Mouse (Mus musculus): ENCODE measurements at regions not wholly inside any gene's neighbourhood (a gene's known extent, or its start where the extent isn't known, plus 50 kb on each side); places are given as distances from the start of the nearest gene placed in this dataset.
A peak's percentile ranks its signal among the peaks of the same experiment; 100 is the strongest.

GRCm38 (mm10) chr8:109248356-109248755, 245.5 kb upstream of the Pmfbp1 start:
- Histone ChIP-seq H3K4me2 (ENCODE audit: low read depth, low read length) (peak overlapping the region; percentile 59), H3K9me3 (ENCODE audit: control insufficient read depth, low read length) (no peaks in the 10 kb centered on the region), H3K27me3 (ENCODE audit: control insufficient read depth, insufficient read depth, low read length) (no peaks in the 10 kb centered on the region), H3K4me1 (ENCODE audit: control insufficient read depth, insufficient read depth, low read length) (peaks cover 14% of the 10 kb centered on the region; the same call in 1 of the 2 replicates), H3K27ac (ENCODE audit: low read depth, low read length) (peak overlapping the region; percentile 93), H3K4me3 (ENCODE audit: low read depth, low read length) (peak overlapping the region; percentile 30), H3K36me3 (ENCODE audit: control insufficient read depth, insufficient read depth, low read length) (no peaks in the 10 kb centered on the region), H3K9ac (replicated peaks; ENCODE audit: low read depth, low read length) (peak overlapping the region; percentile 76)
- 26% methylated on average over 6 of the region's 6 CpGs for WGBS
- no peak for ATAC-seq (ENCODE audit: low read depth)

- no peaks in the 10 kb centered on the region for H3K27me3 ChIP-seq (ENCODE audit: control insufficient read depth, insufficient read depth, low read length)
- H3K9ac ChIP-seq (replicated peaks; ENCODE audit: low read depth, low read length): peak overlapping the region; percentile 76
- H3K9me3 ChIP-seq (ENCODE audit: control insufficient read depth, low read length): no peaks in the 10 kb centered on the region
- H3K4me1 ChIP-seq (ENCODE audit: control insufficient read depth, insufficient read depth, low read length): peaks cover 13% of the 10 kb centered on the region; the same call in 1 of the 2 replicates
- 37% methylated on average over 12 of the region's 12 CpGs for WGBS
- no peak for ATAC-seq (ENCODE audit: low read depth)
- H3K4me2 ChIP-seq (ENCODE audit: low read depth, low read length): peak overlapping the region; percentile 59
- no peaks in the 10 kb centered on the region for H3K36me3 ChIP-seq (ENCODE audit: control insufficient read depth, insufficient read depth, low read length)
- peak overlapping the region; percentile 93 for H3K27ac ChIP-seq (ENCODE audit: low read depth, low read length)
- peak overlapping the region; percentile 30 for H3K4me3 ChIP-seq (ENCODE audit: low read depth, low read length)
Measured at GRCm38 (mm10) chr8:109249256-109249655, 244.6 kb upstream of the Pmfbp1 start.

GRCm38 (mm10) chr8:109249691-109250090, 244.1 kb upstream of the Pmfbp1 start:
- Histone ChIP-seq H3K9ac (replicated peaks; ENCODE audit: low read depth, low read length) (peak overlapping the region; percentile 76), H3K4me1 (ENCODE audit: control insufficient read depth, insufficient read depth, low read length) (peaks cover 11% of the 10 kb centered on the region; the same call in 1 of the 2 replicates), H3K4me3 (ENCODE audit: low read depth, low read length) (peak overlapping the region; percentile 30), H3K27me3 (ENCODE audit: control insufficient read depth, insufficient read depth, low read length) (no peaks in the 10 kb centered on the region), H3K27ac (ENCODE audit: low read depth, low read length) (peak overlapping the region; percentile 93), H3K9me3 (ENCODE audit: control insufficient read depth, low read length) (no peaks in the 10 kb centered on the region), H3K36me3 (ENCODE audit: control insufficient read depth, insufficient read depth, low read length) (no peaks in the 10 kb centered on the region), H3K4me2 (ENCODE audit: low read depth, low read length) (peak overlapping the region; percentile 59)
- WGBS: 27% methylated on average over 9 of the region's 9 CpGs
- no peak for ATAC-seq (ENCODE audit: low read depth)

GRCm38 (mm10) chr8:109250551-109250950, 243.3 kb upstream of the Pmfbp1 start:
- H3K4me2 ChIP-seq (ENCODE audit: low read depth, low read length): peak overlapping the region; percentile 59
- H3K27ac ChIP-seq (ENCODE audit: low read depth, low read length): peak overlapping the region; percentile 93
- no peaks in the 10 kb centered on the region for H3K9me3 ChIP-seq (ENCODE audit: control insufficient read depth, low read length)
- peak overlapping the region; percentile 30 for H3K4me3 ChIP-seq (ENCODE audit: low read depth, low read length)
- 34% methylated on average over 8 of the region's 8 CpGs for WGBS
- no peaks in the 10 kb centered on the region for H3K27me3 ChIP-seq (ENCODE audit: control insufficient read depth, insufficient read depth, low read length)
- H3K4me1 ChIP-seq (ENCODE audit: control insufficient read depth, insufficient read depth, low read length): 0 out of 2 replicates have a peak, but pooled peaks cover 8% of the 10 kb centered on the region
- no peaks in the 10 kb centered on the region for H3K36me3 ChIP-seq (ENCODE audit: control insufficient read depth, insufficient read depth, low read length)
- ATAC-seq (ENCODE audit: low read depth): no peak
- peak overlapping the region; percentile 76 for H3K9ac ChIP-seq (replicated peaks; ENCODE audit: low read depth, low read length)

- H3K4me3 ChIP-seq (ENCODE audit: low read depth, low read length): peak overlapping the region; percentile 30
Measured at GRCm38 (mm10) chr8:109251360-109251798, 242.4 kb upstream of the Pmfbp1 start.

GRCm38 (mm10) chr8:109252404-109252803, 241.4 kb upstream of the Pmfbp1 start:
- no peak overlapping the region for H3K4me3 ChIP-seq (ENCODE audit: low read depth, low read length)
- 26% methylated on average over 4 of the region's 4 CpGs for WGBS
- ATAC-seq (ENCODE audit: low read depth): no peak
- no peaks in the 10 kb centered on the region for H3K27me3 ChIP-seq (ENCODE audit: control insufficient read depth, insufficient read depth, low read length)
- no peaks in the 10 kb centered on the region for H3K9me3 ChIP-seq (ENCODE audit: control insufficient read depth, low read length)
- no peak overlapping the region for H3K27ac ChIP-seq (ENCODE audit: low read depth, low read length)
- 0 out of 2 replicates have a peak, but pooled peaks cover 8% of the 10 kb centered on the region for H3K4me1 ChIP-seq (ENCODE audit: control insufficient read depth, insufficient read depth, low read length)
- no peaks in the 10 kb centered on the region for H3K36me3 ChIP-seq (ENCODE audit: control insufficient read depth, insufficient read depth, low read length)
- no peak overlapping the region for H3K4me2 ChIP-seq (ENCODE audit: low read depth, low read length)
- H3K9ac ChIP-seq (replicated peaks; ENCODE audit: low read depth, low read length): no peak overlapping the region

More at GRCm38 (mm10) chr8:109251360-109251798, 242.4 kb upstream of the Pmfbp1 start:
- peak; percentile 92 for ATAC-seq (ENCODE audit: low read depth)
- Histone ChIP-seq H3K4me1 (ENCODE audit: control insufficient read depth, insufficient read depth, low read length) (0 out of 2 replicates have a peak, but pooled peaks cover 8% of the 10 kb centered on the region), H3K36me3 (ENCODE audit: control insufficient read depth, insufficient read depth, low read length) (no peaks in the 10 kb centered on the region), H3K27ac (ENCODE audit: low read depth, low read length) (peak overlapping the region; percentile 93), H3K27me3 (ENCODE audit: control insufficient read depth, insufficient read depth, low read length) (no peaks in the 10 kb centered on the region), H3K9ac (replicated peaks; ENCODE audit: low read depth, low read length) (peak overlapping the region; percentile 76), H3K9me3 (ENCODE audit: control insufficient read depth, low read length) (no peaks in the 10 kb centered on the region), H3K4me2 (ENCODE audit: low read depth, low read length) (peak overlapping the region; percentile 59)
- 30% methylated on average over 24 of the region's 24 CpGs for WGBS

- WGBS: 20% methylated on average over 5 of the region's 5 CpGs
- no peak overlapping the region for H3K4me2 ChIP-seq (ENCODE audit: low read depth, low read length)
- no peaks in the 10 kb centered on the region for H3K27me3 ChIP-seq (ENCODE audit: control insufficient read depth, insufficient read depth, low read length)
- no peak for ATAC-seq (ENCODE audit: low read depth)
- H3K36me3 ChIP-seq (ENCODE audit: control insufficient read depth, insufficient read depth, low read length): no peaks in the 10 kb centered on the region
- no peaks in the 10 kb centered on the region for H3K4me1 ChIP-seq (ENCODE audit: control insufficient read depth, insufficient read depth, low read length)
- H3K9me3 ChIP-seq (ENCODE audit: control insufficient read depth, low read length): no peaks in the 10 kb centered on the region
- no peak overlapping the region for H3K27ac ChIP-seq (ENCODE audit: low read depth, low read length)
- no peak overlapping the region for H3K4me3 ChIP-seq (ENCODE audit: low read depth, low read length)
- no peak overlapping the region for H3K9ac ChIP-seq (replicated peaks; ENCODE audit: low read depth, low read length)
Measured at GRCm38 (mm10) chr8:109279129-109279528, 214.7 kb upstream of the Pmfbp1 start.

- no peaks in the 10 kb centered on the region for H3K27me3 ChIP-seq (ENCODE audit: control insufficient read depth, insufficient read depth, low read length)
- WGBS: 90% methylated on average over 2 of the region's 2 CpGs
- no peaks in the 10 kb centered on the region for H3K9me3 ChIP-seq (ENCODE audit: control insufficient read depth, low read length)
- H3K36me3 ChIP-seq (ENCODE audit: control insufficient read depth, insufficient read depth, low read length): no peaks in the 10 kb centered on the region
- no peak for ATAC-seq (ENCODE audit: low read depth)
- no peak overlapping the region for H3K4me2 ChIP-seq (ENCODE audit: low read depth, low read length)
- H3K4me3 ChIP-seq (ENCODE audit: low read depth, low read length): no peak overlapping the region
- H3K9ac ChIP-seq (replicated peaks; ENCODE audit: low read depth, low read length): no peak overlapping the region
- no peaks in the 10 kb centered on the region for H3K4me1 ChIP-seq (ENCODE audit: control insufficient read depth, insufficient read depth, low read length)
- no peak overlapping the region for H3K27ac ChIP-seq (ENCODE audit: low read depth, low read length)
Measured at GRCm38 (mm10) chr8:109280540-109280939, 213.3 kb upstream of the Pmfbp1 start.

- Histone ChIP-seq H3K27me3 (ENCODE audit: control insufficient read depth, insufficient read depth, low read length) (no peaks in the 10 kb centered on the region), H3K4me1 (ENCODE audit: control insufficient read depth, insufficient read depth, low read length) (no peaks in the 10 kb centered on the region), H3K27ac (ENCODE audit: low read depth, low read length) (no peak overlapping the region), H3K36me3 (ENCODE audit: control insufficient read depth, insufficient read depth, low read length) (no peaks in the 10 kb centered on the region), H3K9me3 (ENCODE audit: control insufficient read depth, low read length) (no peaks in the 10 kb centered on the region), H3K9ac (replicated peaks; ENCODE audit: low read depth, low read length) (no peak overlapping the region), H3K4me2 (ENCODE audit: low read depth, low read length) (no peak overlapping the region), H3K4me3 (ENCODE audit: low read depth, low read length) (no peak overlapping the region)
- ATAC-seq (ENCODE audit: low read depth): no peak
- WGBS: 72% methylated on average over 10 of the region's 10 CpGs
Measured at GRCm38 (mm10) chr8:109281598-109281997, 212.2 kb upstream of the Pmfbp1 start.

All from neural tube, embryonic 14.5 days (tissue).